Mouse (Mus musculus): ENCODE measurements at regions not wholly inside any gene's neighbourhood (a gene's known extent, or its start where the extent isn't known, plus 50 kb on each side); places are given as distances from the start of the nearest gene placed in this dataset.

DNA sequence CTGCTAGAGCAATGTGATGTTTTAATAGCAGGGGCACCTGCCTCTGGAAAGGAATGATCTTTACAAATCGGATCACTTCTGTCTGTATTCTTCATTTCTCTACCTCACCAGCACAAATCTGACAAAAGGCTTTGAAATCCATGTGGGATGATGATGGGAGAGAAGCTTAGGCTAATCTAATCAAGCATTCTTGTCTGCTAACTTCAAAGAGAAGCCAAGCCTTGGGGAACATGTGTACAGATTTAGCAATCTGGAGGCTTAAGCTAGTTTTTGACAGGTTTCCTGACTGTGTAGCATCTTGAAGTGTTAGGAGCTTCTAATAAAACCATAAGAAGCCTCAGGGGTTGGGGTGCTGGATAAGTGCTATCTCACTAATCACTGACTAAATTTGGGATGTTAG is 277.6 kb upstream of the Marcks start:
- H3K27me3 ChIP-seq (ENCODE audit: control insufficient read depth, insufficient read depth, low read length): no peaks in the 10 kb centered on the region
- H3K4me1 ChIP-seq (ENCODE audit: control insufficient read depth, insufficient read depth, low read length): no peaks in the 10 kb centered on the region
- H3K36me3 ChIP-seq (replicated peaks; ENCODE audit: control insufficient read depth, insufficient read depth, low read depth, low read length): no peaks in the 10 kb centered on the region
- H3K4me3 ChIP-seq (ENCODE audit: low read depth, low read length): no peak overlapping the region
- WGBS: 81% methylated on average over 1 of the region's 1 CpGs
- no peaks in the 10 kb centered on the region for H3K9me3 ChIP-seq (replicated peaks; ENCODE audit: control insufficient read depth, low read length)
- H3K9ac ChIP-seq (replicated peaks; ENCODE audit: low read length): no peak overlapping the region
- no peak for ATAC-seq (replicated peaks; ENCODE audit: insufficient number of reproducible peaks, low FRiP score, low TSS enrichment, low read depth)
- H3K27ac ChIP-seq (replicated peaks; ENCODE audit: low read depth, low read length): no peak overlapping the region
- DNase-seq (ENCODE audit: low spot score): no peak
- no peak overlapping the region for H3K4me2 ChIP-seq (ENCODE audit: low read depth, low read length)

DNA sequence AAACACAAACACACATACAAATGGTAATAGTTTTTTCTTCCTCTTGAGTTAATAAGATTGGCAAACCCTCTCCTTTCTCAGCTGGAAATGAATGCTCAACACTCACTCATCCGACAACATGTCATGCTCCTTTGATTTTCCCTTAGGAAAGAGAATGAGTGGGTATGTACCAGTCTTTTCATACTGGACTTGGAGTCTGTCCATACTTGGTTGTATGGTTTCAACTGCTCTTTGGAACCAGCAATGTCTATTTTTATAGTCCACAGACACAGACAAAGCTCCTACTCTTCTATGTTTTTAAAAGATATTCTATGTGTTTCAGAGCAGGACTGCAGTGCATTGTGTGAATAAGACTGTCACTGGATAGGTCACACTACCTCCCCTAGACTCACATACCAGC is 273.7 kb upstream of the Marcks start:
- no peaks in the 10 kb centered on the region for H3K4me1 ChIP-seq (ENCODE audit: control insufficient read depth, insufficient read depth, low read length)
- no peak overlapping the region for H3K4me2 ChIP-seq (ENCODE audit: low read depth, low read length)
- DNase-seq (ENCODE audit: low spot score): no peak
- no peaks in the 10 kb centered on the region for H3K36me3 ChIP-seq (replicated peaks; ENCODE audit: control insufficient read depth, insufficient read depth, low read depth, low read length)
- no peaks in the 10 kb centered on the region for H3K9me3 ChIP-seq (replicated peaks; ENCODE audit: control insufficient read depth, low read length)
- no peak overlapping the region for H3K27ac ChIP-seq (replicated peaks; ENCODE audit: low read depth, low read length)
- no peak overlapping the region for H3K9ac ChIP-seq (replicated peaks; ENCODE audit: low read length)
- H3K27me3 ChIP-seq (ENCODE audit: control insufficient read depth, insufficient read depth, low read length): no peaks in the 10 kb centered on the region
- H3K4me3 ChIP-seq (ENCODE audit: low read depth, low read length): no peak overlapping the region
- 83% methylated on average over 1 of the region's 1 CpGs for WGBS
- no peak for ATAC-seq (replicated peaks; ENCODE audit: insufficient number of reproducible peaks, low FRiP score, low TSS enrichment, low read depth)

DNA sequence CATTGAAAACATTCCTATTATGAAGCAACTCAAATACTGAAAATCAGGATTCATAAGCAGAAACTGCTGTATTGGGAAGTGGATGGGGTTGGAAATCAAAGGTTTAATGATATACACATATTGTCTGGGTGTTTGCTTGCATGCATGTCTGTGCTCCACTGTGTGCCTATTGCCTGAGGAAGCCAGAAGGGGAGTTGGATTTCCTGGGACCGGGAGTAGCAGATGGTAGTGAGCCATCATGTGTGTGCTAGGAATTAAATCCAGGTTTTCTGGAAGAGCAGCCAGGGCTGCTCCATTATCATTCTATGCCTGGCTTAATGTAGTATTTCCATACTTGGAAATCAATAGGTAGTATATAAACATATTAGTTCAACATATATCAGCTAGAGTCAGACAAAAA is 271.0 kb upstream of the Marcks start:
- Histone ChIP-seq H3K27ac (replicated peaks; ENCODE audit: low read depth, low read length) (no peak overlapping the region), H3K4me1 (ENCODE audit: control insufficient read depth, insufficient read depth, low read length) (no peaks in the 10 kb centered on the region), H3K27me3 (ENCODE audit: control insufficient read depth, insufficient read depth, low read length) (no peaks in the 10 kb centered on the region), H3K36me3 (replicated peaks; ENCODE audit: control insufficient read depth, insufficient read depth, low read depth, low read length) (no peaks in the 10 kb centered on the region), H3K9me3 (replicated peaks; ENCODE audit: control insufficient read depth, low read length) (no peaks in the 10 kb centered on the region), H3K9ac (replicated peaks; ENCODE audit: low read length) (no peak overlapping the region), H3K4me2 (ENCODE audit: low read depth, low read length) (no peak overlapping the region), H3K4me3 (ENCODE audit: low read depth, low read length) (no peak overlapping the region)
- no peak for DNase-seq (ENCODE audit: low spot score)
- ATAC-seq (replicated peaks; ENCODE audit: insufficient number of reproducible peaks, low FRiP score, low TSS enrichment, low read depth): no peak
- whole genome bisulfite sequencing: 22% methylated on average over 1 of the region's 1 CpGs

DNA sequence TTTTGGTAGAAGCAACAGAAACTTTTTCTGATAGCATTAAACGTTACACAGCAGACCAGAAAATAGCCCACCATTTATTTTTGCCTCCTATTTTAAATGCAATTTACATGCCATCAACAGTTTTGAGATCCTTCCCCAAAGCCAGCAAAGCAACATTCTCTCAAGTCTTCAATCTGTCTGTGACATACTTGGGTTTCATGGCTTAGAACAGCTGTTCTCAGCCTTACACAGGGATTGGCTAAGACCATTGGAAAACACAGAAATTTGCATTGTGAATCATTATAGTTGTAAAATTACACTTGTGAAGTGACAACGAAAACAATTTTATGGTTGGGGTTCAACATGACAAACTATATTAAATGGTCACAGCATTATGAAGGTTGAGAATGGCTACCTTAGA is 268.8 kb upstream of the Marcks start:
- Histone ChIP-seq H3K9ac (replicated peaks; ENCODE audit: low read length) (no peak overlapping the region), H3K4me2 (ENCODE audit: low read depth, low read length) (no peak overlapping the region), H3K27me3 (ENCODE audit: control insufficient read depth, insufficient read depth, low read length) (no peaks in the 10 kb centered on the region), H3K36me3 (replicated peaks; ENCODE audit: control insufficient read depth, insufficient read depth, low read depth, low read length) (no peaks in the 10 kb centered on the region), H3K9me3 (replicated peaks; ENCODE audit: control insufficient read depth, low read length) (no peaks in the 10 kb centered on the region), H3K27ac (replicated peaks; ENCODE audit: low read depth, low read length) (no peak overlapping the region), H3K4me1 (ENCODE audit: control insufficient read depth, insufficient read depth, low read length) (no peaks in the 10 kb centered on the region), H3K4me3 (ENCODE audit: low read depth, low read length) (no peak overlapping the region)
- no peak for ATAC-seq (replicated peaks; ENCODE audit: insufficient number of reproducible peaks, low FRiP score, low TSS enrichment, low read depth)
- no peak for DNase-seq (ENCODE audit: low spot score)
- WGBS: 78% methylated on average over 2 of the region's 2 CpGs

DNA sequence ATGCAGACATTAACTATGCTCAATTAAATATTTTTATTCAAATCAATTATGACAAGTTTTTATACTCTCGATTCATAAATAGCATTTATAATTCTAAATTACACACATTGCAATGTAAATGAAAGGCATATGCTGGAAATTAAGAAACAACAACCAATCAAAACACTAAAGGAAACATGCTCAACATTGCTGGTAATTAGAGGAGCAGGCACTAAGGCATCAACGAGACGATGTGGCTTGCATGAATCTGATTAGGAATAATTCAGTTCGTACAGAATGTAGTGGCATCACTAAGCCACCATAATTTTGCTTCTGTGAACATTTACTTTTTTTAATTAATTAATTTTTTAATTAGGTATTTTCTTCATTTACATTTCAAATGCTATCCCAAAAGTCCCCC is 266.2 kb upstream of the Marcks start:
- H3K36me3 ChIP-seq (replicated peaks; ENCODE audit: control insufficient read depth, insufficient read depth, low read depth, low read length): no peaks in the 10 kb centered on the region
- no peaks in the 10 kb centered on the region for H3K4me1 ChIP-seq (ENCODE audit: control insufficient read depth, insufficient read depth, low read length)
- H3K27ac ChIP-seq (replicated peaks; ENCODE audit: low read depth, low read length): no peak overlapping the region
- H3K4me3 ChIP-seq (ENCODE audit: low read depth, low read length): no peak overlapping the region
- H3K4me2 ChIP-seq (ENCODE audit: low read depth, low read length): no peak overlapping the region
- WGBS: 68% methylated on average over 4 of the region's 4 CpGs
- no peak for ATAC-seq (replicated peaks; ENCODE audit: insufficient number of reproducible peaks, low FRiP score, low TSS enrichment, low read depth)
- no peak overlapping the region for H3K9ac ChIP-seq (replicated peaks; ENCODE audit: low read length)
- DNase-seq (ENCODE audit: low spot score): no peak
- H3K27me3 ChIP-seq (ENCODE audit: control insufficient read depth, insufficient read depth, low read length): no peaks in the 10 kb centered on the region
- no peaks in the 10 kb centered on the region for H3K9me3 ChIP-seq (replicated peaks; ENCODE audit: control insufficient read depth, low read length)

DNA sequence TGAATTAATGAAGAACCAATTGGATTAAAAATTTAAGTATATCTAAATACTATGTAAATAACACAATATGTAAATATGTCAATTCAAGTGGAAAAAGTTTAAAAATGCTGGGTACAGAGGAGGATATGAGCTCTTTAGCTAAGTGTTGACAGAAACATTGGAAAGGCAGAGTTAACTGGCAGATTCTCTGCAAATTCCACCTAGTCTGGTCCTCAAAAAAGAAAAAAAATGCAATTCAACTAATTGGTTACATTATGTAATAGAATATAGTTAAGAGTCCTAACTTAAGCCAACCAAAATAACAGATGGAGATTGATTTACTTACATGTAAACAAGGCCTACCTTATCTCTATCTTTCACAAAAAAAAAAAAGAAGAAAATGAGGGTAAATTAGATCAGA is 265.7 kb upstream of the Marcks start:
- H3K27me3 ChIP-seq (ENCODE audit: control insufficient read depth, insufficient read depth, low read length): no peaks in the 10 kb centered on the region
- H3K36me3 ChIP-seq (replicated peaks; ENCODE audit: control insufficient read depth, insufficient read depth, low read depth, low read length): no peaks in the 10 kb centered on the region
- ATAC-seq (replicated peaks; ENCODE audit: insufficient number of reproducible peaks, low FRiP score, low TSS enrichment, low read depth): no peak
- no peak overlapping the region for H3K4me3 ChIP-seq (ENCODE audit: low read depth, low read length)
- no peaks in the 10 kb centered on the region for H3K9me3 ChIP-seq (replicated peaks; ENCODE audit: control insufficient read depth, low read length)
- H3K27ac ChIP-seq (replicated peaks; ENCODE audit: low read depth, low read length): no peak overlapping the region
- H3K4me2 ChIP-seq (ENCODE audit: low read depth, low read length): no peak overlapping the region
- H3K4me1 ChIP-seq (ENCODE audit: control insufficient read depth, insufficient read depth, low read length): no peaks in the 10 kb centered on the region
- DNase-seq (ENCODE audit: low spot score): no peak
- H3K9ac ChIP-seq (replicated peaks; ENCODE audit: low read length): no peak overlapping the region

DNA sequence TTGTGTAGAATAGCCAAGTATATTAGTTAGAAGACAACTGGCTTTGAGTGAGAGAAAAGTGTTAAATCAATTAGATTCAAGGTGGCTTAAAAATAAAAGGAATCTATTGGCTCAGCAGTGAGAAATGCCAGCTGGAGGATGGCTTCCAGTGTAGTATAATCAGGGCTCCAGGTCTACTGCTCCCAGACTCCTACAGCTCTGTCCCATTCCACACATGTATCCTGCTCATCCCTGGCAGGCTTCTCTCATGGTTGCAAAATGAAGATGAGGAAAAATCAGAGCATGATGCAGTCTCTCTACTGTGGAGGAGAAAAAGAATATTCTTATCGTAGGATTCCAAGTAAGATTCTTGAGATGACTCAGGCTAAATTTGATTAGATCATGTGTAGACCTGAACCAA is 263.7 kb upstream of the Marcks start:
- no peak overlapping the region for H3K4me3 ChIP-seq (ENCODE audit: low read depth, low read length)
- no peaks in the 10 kb centered on the region for H3K4me1 ChIP-seq (ENCODE audit: control insufficient read depth, insufficient read depth, low read length)
- H3K36me3 ChIP-seq (replicated peaks; ENCODE audit: control insufficient read depth, insufficient read depth, low read depth, low read length): no peaks in the 10 kb centered on the region
- H3K4me2 ChIP-seq (ENCODE audit: low read depth, low read length): no peak overlapping the region
- WGBS: 74% methylated on average over 1 of the region's 1 CpGs
- ATAC-seq (replicated peaks; ENCODE audit: insufficient number of reproducible peaks, low FRiP score, low TSS enrichment, low read depth) (no peak), DNase-seq (ENCODE audit: low spot score) (no peak)
- H3K9me3 ChIP-seq (replicated peaks; ENCODE audit: control insufficient read depth, low read length): no peaks in the 10 kb centered on the region
- no peak overlapping the region for H3K27ac ChIP-seq (replicated peaks; ENCODE audit: low read depth, low read length)
- no peak overlapping the region for H3K9ac ChIP-seq (replicated peaks; ENCODE audit: low read length)
- H3K27me3 ChIP-seq (ENCODE audit: control insufficient read depth, insufficient read depth, low read length): no peaks in the 10 kb centered on the region

DNA sequence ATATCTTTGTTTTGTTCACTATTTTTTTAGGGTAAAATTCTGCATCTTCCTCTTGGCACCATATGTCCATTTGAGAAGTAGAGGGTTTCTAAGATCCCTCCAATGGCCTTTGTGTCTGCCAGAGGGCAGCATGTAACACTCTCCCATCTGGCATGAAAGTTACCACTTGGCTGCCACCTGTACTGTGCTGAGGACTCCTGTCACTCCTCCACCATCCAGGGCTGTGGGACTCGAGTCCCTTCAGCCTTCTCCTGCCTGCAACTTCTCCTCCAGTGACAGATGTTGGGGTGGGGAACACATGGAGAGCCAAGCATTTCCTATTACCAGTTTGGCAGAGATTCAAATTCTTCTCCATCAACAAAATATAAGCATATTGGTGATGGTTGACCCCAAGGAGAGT is 262.3 kb upstream of the Marcks start:
- H3K27me3 ChIP-seq (ENCODE audit: control insufficient read depth, insufficient read depth, low read length): no peaks in the 10 kb centered on the region
- no peaks in the 10 kb centered on the region for H3K36me3 ChIP-seq (replicated peaks; ENCODE audit: control insufficient read depth, insufficient read depth, low read depth, low read length)
- H3K27ac ChIP-seq (replicated peaks; ENCODE audit: low read depth, low read length): no peak overlapping the region
- no peaks in the 10 kb centered on the region for H3K9me3 ChIP-seq (replicated peaks; ENCODE audit: control insufficient read depth, low read length)
- H3K4me1 ChIP-seq (ENCODE audit: control insufficient read depth, insufficient read depth, low read length): no peaks in the 10 kb centered on the region
- H3K9ac ChIP-seq (replicated peaks; ENCODE audit: low read length): no peak overlapping the region
- no peak overlapping the region for H3K4me2 ChIP-seq (ENCODE audit: low read depth, low read length)
- 45% methylated on average over 1 of the region's 1 CpGs for WGBS
- H3K4me3 ChIP-seq (ENCODE audit: low read depth, low read length): no peak overlapping the region
- no peak for ATAC-seq (replicated peaks; ENCODE audit: insufficient number of reproducible peaks, low FRiP score, low TSS enrichment, low read depth)
- no peak for DNase-seq (ENCODE audit: low spot score)

DNA sequence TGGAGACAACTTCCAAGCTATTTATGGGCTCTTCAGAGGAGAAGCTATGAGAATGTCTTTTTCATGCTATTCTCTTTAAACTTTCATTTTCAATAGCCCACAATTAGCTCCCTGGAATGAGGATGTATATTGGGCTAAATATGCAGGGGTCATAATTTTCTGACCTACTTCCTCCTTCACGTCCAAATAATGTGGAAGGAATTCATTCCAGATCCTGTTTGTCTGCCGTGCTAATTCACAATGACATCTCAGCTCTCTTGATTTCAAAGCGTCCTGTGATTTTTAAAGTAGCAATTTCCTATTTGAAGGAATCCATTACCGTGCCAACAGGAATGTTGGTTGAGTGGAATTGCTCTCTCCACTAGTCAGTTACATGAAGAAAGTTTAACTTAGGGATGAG is 261.7 kb upstream of the Marcks start:
- H3K4me3 ChIP-seq (ENCODE audit: low read depth, low read length): no peak overlapping the region
- H3K36me3 ChIP-seq (replicated peaks; ENCODE audit: control insufficient read depth, insufficient read depth, low read depth, low read length): no peaks in the 10 kb centered on the region
- no peaks in the 10 kb centered on the region for H3K27me3 ChIP-seq (ENCODE audit: control insufficient read depth, insufficient read depth, low read length)
- H3K4me2 ChIP-seq (ENCODE audit: low read depth, low read length): no peak overlapping the region
- ATAC-seq (replicated peaks; ENCODE audit: insufficient number of reproducible peaks, low FRiP score, low TSS enrichment, low read depth): no peak
- H3K27ac ChIP-seq (replicated peaks; ENCODE audit: low read depth, low read length): no peak overlapping the region
- no peaks in the 10 kb centered on the region for H3K4me1 ChIP-seq (ENCODE audit: control insufficient read depth, insufficient read depth, low read length)
- whole genome bisulfite sequencing: 9% methylated on average over 4 of the region's 4 CpGs
- peak; percentile 67 for DNase-seq (ENCODE audit: low spot score)
- H3K9me3 ChIP-seq (replicated peaks; ENCODE audit: control insufficient read depth, low read length): no peaks in the 10 kb centered on the region
- H3K9ac ChIP-seq (replicated peaks; ENCODE audit: low read length): no peak overlapping the region
